Mouse (Mus musculus): Measurements from ENCODE around the gene Endou.
"Not testable (repeated sequence)": the region's sequence is repeated elsewhere in the genome, so short reads cannot be mapped to it uniquely, and the experiment has no call there.

Endou gene

DNA sequence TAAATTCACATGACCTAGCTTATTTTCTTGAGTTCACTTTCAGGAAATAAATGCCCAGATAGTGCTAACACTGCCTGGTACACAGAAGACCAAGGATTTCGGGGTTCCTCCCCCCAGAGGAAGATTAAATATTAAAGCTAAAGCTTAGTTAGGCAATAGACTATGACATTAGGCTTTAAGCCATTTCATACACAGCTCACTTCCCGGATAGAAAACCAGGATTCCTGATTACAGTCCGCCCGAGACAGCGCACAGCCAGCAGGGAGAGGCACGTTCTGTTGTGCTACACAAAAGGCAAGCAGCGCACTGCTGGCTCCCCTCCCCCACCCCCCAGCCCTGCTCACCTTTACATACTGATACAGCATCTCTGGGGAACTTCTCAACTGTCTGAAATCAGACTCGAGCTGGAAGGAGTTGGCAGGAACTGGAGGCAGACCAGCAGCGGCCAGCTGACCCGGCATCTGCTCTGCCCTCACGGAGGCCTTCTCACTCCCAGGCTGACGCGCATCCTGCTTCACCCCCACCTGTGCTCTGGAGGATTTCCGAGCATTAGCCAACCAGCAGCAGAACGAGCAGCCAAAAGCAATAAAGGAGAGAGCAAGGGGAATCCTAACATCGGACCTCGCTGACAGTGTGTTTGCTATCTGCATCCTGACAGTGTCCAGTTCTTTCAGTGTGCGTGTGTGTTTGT, 51.0 kb downstream of the Endou start:
- DNase-seq (ENCODE audit: low read depth), result no peak

DNA sequence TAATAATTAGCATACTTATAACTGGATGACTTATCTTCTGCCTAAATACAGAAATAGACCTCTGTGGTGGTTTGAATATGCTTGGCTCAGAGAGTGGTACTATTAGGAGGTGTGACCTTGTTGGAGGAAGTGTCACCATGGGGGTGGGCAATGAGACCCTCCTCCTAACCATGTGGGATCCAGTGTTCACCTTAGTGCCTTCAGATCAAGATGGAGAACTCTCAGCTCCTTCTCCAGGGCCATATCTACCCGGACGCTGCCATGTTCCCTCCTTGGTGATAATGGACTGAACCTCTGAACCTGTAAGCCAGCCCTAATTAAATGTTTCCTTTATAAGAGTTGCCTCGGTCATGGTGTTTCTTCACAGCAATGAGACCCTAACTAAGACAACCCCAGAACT, 53.8 kb downstream of the Endou start:
- no peak for DNase-seq (ENCODE audit: low read depth)

DNA sequence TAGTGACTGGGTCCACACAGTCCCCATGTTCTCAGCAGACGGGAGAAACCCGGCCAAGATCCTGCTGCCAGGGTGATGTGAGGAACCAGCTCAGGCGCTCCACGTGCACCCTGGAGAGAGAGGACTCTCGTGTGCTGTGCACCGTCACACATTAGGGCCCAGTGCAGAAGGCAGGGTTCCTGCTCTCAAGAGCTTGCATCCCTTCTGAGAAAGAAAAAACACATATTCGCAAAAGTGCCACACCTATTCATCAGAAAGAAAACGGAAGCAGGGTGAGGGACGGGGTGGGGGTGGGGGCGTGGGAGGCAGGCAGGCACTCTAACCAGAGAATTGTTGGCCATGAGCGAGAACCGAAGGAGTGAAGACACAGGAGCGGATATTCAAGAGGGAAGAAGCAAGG, 55.2 kb downstream of the Endou start:
- peak; percentile 14 for DNase-seq (ENCODE audit: low read depth)

DNA sequence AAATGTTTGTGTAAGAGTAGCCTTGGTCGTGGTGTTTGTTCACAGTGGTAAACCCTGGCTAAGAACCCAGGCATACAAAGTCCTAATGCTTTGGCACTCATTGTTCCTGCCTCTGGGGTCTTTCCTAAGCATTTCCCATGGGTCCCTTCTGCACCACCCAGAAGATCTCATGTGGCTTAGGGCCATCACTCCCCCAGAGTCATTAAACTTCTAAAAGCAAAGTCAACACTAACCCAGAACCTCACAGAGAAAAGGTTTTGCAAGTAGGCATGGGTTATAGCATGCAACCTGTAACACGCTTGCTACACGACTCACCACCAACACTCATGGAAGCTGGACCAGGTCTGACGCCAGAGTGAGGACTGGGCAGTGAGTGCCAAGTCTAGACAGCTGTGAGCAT, 56.7 kb downstream of the Endou start:
- DNase-seq (ENCODE audit: low read depth), result no peak

DNA sequence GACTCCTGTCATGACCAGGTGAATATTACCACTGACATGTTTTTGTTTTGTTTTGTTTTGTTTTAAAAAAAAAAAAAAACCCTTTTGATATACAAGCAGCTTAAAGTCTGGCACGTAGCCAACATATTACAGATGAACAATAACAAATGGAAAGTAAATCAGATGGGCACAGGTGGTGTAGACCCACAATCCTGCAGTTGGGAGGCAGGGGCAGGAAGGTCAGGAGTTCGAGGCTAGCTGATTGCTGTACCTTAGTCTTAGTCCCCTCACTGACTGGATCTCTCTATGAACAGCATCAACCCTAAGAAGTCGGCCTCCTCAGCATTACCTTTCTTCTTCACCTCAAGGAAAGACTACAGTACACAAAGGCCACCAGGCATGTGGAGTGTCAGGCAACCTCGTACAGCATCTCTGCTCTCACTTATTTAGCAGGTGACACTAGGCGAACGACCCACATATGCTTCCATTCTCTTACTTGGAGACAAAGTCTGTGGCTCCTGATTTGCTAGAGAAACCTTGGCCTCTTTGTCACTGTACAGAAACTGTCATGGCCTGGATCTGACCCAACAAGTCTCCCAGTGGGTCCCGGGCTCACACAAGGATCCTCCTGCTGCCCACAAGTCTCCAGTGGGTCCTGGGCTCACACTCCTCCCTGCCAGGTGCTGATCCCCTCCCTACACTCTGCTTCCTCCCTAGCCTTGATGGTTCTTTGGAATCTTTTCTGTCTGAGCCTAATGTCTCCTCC, 57.7 kb downstream of the Endou start:
- DNase-seq (ENCODE audit: low read depth), result no peak

DNA sequence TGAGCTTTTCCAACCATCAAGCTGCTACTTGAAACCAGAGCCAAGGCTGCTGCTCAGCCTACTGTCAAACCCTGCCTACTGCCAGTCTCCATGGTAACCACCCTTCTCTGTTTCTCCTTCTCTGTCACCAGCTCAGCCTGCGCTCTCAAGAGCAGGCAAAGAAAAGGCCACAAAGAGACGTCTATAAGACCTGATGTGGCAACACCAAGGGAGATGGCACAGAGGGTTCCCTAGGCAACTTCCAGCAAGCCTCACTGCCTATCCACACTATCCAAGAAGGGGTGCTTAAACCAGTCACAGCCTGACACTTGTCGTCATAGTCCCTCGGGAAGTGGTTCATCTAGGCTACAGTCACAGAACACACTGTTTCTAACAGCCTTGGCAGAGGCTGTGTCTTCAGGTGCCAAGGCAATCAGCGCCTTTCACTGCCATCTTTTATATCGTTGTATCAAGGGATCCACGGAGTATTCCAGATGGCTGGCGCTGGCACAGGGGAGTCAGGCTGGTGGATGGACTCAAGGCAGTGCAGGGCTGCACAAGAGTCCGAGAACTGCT, 58.9 kb downstream of the Endou start:
- no peak for DNase-seq (ENCODE audit: low read depth)

DNA sequence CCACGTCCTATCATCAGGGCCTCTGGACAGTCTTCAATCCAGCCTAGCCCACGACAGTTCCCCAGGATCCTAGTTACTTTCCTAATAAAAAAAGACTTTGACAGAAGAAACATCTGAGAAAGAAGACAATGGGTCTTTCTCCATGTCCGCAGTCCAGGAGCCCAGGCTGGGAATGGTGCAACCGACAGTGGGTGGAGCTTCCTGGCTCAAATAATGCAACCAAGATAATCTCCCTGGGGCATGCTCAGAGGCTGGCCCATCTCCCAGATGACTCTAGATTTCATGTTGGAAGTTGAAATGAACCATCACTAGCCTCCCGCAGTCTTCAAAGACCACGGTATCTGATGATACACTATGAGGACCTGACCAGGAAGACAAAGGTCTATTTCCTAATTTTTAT, 60.6 kb downstream of the Endou start:
- no peak for DNase-seq (ENCODE audit: low read depth)

DNA sequence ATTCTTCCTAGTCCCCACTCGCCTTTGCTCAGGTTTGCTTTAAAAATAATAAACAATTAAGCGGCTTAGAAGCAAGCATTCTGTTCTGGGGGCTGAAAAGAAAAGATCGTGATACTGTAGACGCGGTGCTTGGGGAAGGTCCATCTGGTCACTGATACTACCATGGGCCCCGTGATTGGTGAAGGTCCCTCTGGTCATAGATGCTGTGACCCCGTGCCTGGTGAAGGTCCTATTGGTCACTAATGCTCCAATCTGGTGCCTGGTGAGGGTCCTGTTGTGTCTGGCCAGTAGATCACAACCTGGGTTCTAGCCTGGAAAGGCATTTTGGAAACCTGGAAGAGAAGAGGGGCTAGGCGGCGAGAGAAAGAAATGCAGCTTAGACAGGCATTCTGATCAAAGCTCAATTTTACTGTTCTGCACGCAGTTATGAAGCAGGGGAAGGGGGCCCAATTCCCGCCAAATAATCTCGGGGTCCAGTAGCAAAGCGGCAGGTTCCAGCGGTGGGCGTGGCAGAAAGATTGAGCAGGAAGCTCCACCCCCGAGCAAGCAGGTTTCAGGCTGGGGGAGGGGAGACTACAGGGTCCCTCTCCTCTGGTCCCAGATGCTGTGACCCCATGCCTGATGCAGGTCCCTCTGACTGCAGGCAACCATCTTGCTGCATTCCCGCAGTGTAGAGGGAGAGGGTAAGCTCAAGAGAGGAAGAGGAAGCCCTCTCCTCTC, 62.8 kb downstream of the Endou start:
- DNase-seq (ENCODE audit: low read depth), result not testable (repeated sequence)

DNA sequence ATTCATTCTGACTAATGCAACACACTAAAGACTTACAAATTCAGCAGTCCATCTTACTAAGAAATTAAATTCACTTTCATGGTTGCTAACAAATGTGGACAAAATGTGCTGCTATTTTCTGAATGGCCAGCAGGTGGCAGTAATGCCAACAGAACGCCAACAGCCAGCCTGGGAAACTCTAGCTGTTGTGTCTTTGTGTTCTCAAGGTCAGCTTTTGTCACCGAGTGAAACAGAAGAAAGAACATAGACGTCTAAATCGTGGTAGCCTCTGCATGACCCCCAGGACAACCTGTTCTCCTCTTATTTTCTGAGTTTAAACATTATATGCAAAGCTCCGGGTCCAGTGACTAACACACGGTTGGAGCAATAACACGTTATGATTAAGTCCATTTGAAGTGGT, 63.7 kb downstream of the Endou start:
- DNase-seq (ENCODE audit: low read depth), result peak; percentile 91

DNA sequence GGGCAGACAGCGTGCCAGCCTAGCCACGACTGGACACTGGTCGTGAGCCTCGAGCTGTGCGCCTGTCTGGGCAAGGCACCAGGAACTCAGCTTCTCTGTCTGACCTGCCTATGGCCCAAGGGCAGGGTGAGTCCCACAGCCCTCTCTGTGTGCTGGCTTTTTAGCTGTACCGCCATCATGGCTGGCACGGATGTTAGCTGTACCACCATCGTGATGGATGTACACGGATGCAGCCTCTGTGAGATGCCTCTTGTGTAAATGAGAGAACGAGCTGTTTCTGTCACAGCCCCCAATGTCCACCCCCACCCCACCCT, 64.7 kb downstream of the Endou start:
- DNase-seq (ENCODE audit: low read depth), result peak; percentile 41

DNA sequence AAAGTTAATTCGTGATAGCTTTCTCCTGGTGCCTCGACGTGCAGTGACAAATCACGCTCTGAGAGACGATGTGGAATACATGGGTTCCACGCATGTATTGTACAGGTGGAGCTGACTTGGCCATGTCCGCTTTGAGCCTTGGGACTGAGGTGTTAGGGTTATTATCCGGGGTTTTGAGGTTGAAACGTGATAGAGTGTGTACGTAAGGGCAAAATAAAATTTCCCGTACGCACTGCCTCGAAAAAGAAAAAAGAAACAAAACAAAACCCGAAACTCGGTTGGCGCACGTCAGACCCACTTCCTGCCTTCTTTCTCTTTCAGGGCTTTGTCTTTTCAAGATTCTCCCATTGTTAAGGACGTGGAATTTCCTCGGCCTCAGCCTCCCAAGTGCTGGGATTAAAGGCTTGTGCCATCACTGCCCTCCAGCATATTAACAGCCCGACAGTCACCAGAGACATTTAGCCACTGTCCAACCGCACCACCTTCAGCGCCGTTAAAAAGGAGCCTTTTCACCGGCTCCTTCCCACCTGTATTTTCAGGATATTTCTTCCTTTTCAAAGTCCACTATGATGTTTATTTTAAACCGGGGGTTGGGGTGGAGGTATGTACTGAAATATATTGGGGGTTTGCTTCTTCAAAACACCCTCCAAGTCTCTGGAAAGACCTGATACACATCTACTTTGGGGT, 65.2 kb downstream of the Endou start:
- peak; percentile 82 for DNase-seq (ENCODE audit: low read depth)

DNA sequence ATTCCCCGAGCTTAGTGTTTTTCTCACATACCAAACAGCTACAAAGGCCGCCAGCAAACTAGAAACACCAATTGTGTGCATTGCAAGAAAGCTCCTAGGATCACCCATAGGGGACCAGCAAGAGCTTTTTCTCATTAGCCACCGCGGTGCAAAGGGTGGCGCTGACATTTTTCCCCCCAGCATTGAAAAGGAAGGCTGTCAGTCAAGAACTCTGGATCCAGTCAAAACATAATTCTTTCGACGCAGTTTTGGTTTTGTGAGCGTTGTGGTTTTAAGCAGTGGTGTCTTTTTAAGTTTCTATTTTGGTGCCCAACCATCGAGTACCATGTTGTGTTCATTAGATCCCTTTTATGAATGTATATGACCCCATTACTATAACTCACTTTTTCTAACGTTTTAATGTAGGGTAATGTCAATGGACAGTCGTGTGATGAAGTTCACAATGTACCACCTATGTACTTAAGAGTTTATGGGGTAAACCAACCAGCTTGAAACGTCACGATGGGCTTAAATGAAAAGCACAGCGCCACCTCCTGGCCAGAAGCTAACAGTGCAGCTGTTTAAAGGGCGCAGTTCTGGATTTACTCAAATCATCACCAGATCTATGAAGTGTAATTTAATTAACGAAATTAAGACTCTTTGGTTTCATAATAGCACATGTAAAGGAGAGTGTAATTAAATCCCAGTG, 66.0 kb downstream of the Endou start:
- DNase-seq (ENCODE audit: low read depth), result peak; percentile 84

DNA sequence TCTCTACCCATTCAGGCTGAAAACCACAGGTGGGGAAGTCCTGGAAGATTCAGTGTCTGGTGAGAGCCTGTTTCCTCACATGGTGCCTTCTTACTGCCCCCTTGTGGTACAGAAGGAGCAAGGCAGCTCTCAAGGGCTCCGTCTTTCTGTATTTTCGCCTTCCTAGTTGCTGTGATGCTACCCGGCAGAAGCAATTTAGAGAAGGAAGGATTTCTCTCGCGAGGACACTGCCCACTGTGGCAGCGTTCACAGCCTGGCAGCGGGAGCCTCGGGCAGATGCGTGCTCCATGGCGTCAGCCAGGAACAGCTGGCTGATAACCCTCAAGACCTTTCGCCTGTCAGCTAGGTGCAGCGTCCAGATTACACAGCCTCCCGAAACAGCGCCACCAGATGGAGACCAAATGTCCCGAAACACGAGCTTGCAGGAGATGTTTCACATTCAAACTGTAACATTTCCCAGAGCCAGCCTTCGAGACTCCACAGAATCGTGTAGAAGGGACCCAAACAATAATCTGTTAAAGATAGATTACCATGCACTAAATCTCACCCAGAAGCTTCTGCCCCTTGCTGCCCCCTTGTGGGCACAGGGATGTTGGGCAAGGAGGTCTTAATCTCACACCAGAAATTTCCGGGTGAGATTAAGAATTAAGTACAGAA, 67.3 kb downstream of the Endou start:
- DNase-seq (ENCODE audit: low read depth), result peak; percentile 93
